Mouse (Mus musculus) kidney, postnatal 14 days (tissue): Measurements from ENCODE around the gene H1f0.

Experiments used
- DNase-seq: peaks from one replicate; pipeline ENCODE4 v3.0.0; 2022; ENCODE audit warnings: mixed read lengths

Gene H1f0

GRCm38 (mm10) chr15:79071117-79072039, 43.1 kb downstream of the H1f0 start:
- DNase-seq: peak; percentile 59

- DNase-seq: no peak
Observed at GRCm38 (mm10) chr15:79073752-79074151, 45.5 kb downstream of the H1f0 start.

DNA sequence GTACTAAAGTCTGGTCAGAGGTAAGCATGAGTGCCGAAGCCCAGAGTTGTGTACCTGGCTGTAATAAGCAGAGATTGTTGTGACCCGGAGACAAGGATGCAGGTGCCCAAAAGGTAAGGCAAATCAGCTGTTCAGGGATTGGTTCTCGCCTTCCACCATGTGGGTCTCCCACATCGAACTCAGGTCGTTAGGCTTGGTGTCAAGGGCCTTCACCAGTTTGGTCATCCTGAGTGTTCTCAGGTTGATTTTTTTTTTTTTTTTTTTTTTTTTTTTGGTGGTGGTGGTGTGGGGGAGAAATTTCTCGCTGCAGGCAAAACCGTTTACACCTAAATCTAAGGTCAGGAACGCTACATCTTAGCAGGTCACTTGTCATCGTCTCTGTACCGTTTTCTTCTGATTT, 46.2 kb downstream of the H1f0 start:
- DNase-seq: no peak

- DNase-seq: peak; percentile 93
Observed at GRCm38 (mm10) chr15:79074913-79075532, 46.8 kb downstream of the H1f0 start, which contains the start of gene Eif3l. TSS of gene Eif3l (plus strand) at chr15:79075179.

GRCm38 (mm10) chr15:79075658-79076365, 47.6 kb downstream of the H1f0 start:
- DNase-seq: no peak

DNA sequence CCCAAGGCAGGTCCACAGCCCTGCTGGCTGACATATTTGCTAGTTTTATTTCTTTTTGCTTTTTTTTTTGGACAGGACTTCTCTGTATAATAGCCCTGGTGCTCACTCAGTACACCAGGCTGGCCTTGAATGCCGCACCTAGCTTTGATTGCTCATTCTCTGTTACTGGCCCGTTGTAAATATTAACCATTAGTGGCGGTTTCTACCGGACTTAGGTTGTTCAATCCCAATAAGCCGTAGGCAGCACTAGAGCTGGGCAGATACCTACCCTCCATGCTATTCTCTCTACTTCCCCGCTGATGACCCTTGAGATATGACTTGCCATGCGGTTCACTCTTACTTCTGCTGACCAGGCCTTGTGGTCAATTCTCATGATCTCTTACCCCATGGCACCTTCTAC, 51.3 kb downstream of the H1f0 start:
- DNase-seq: no peak
